Mouse (Mus musculus) macrophage (primary cell): ENCODE measurements around the gene Gm21994. TPM values are rescaled to one million over a fixed set of nuclear protein-coding genes. Genes with fewer than 3 reads are reported as not detected.
"Not testable (repeated sequence)": the region's sequence is repeated elsewhere in the genome, so short reads cannot be mapped to it uniquely, and the experiment has no call there.

Experiments
- H3K27ac ChIP-seq: fragments of 350-480 bp; formaldehyde crosslinking; 2 replicates; pipeline ENCODE4 v1.9.0; 2021
- H3K36me3 ChIP-seq: fragments of 350-480 bp; formaldehyde crosslinking; 2 replicates; pipeline ENCODE4 v1.9.0; 2021; ENCODE audit errors: inconsistent target
- H3K4me3 ChIP-seq: fragments of 350-480 bp; formaldehyde crosslinking; 2 replicates; pipeline ENCODE4 v1.9.0; 2021; ENCODE audit errors: inconsistent target
- H3K79me2 ChIP-seq: fragments of 350-480 bp; formaldehyde crosslinking; 2 replicates; pipeline ENCODE4 v1.9.0; 2021; ENCODE audit errors: inconsistent target
- WGBS: methylation state at CpG from one replicate; pipeline ENCODE4 v1.1.7; 2026; ENCODE audit warnings: inconsistent platforms; ENCODE audit not compliant: missing documents; 5-methylcytosine and 5-hydroxymethylcytosine counted together
- polyA plus RNA-seq: library from polyadenylated mRNA; stranded (reverse); fragments of 250-400 nt; gene quantifications from 3 replicates; pipeline ENCODE4 v1.2.4, GENCODE M21; 2018; ENCODE audit warnings: inconsistent platforms
- total RNA-seq, 78 experiments: library from RNA; depleted of rRNA; stranded (reverse); fragments of 250-400 nt; gene quantifications; 1 replicate in 9 of 78; 2 replicates in 24 of 78; 3 replicates in 43 of 78; 4 replicates in 2 of 78; pipeline ENCODE4 v1.2.4; 2018; ENCODE audit warnings: inconsistent platforms in 56 of 78

Gm21994 gene
- 10 to 100 TPM in 8 of 26 experiments, 1 to 10 TPM in 14, under 1 TPM in 1, not detected in 3; 0.98 to 22.8 (median 5.6) TPM for total RNA-seq (2018; cell fraction: chromatin; rRNA removed)
- total RNA-seq (2018; cell fraction: cytosol; rRNA removed) = 1 to 10 TPM in 17 of 26 experiments, under 1 TPM in 9; 0.24 to 4.2 (median 1.6) TPM
- total RNA-seq (2018; cell fraction: nucleus; rRNA removed) = 10 to 100 TPM in 2 of 26 experiments, 1 to 10 TPM in 19, under 1 TPM in 5; 0.80 to 18.5 (median 3.0) TPM
- polyA plus RNA-seq = 1.4 to 8.2 TPM (median 4.3 TPM) in 3 replicates

DNA sequence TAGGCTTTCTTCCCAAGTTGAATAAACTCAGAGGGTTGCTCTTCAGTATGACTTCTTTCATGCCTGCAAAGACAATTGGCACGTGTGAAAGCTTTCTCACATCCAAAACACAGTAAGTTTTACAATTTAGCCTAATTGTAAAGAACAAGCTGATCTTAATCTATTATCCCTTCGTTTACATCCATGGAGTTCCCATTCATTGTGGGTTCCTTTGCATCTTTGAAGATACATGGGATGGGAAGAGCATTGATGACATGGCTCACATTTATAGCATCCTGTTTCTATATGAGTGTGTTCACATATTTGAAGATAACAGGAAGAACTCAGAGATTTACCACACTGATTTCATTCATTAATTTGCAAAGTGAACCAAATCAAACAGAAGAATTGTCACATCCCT lies at the start of gene Gm21994:
TSS of gene Gm21994 (minus strand) at position 101 of the 400 bp plus-strand sequence.
- 41% methylated on average over 2 of the region's 2 CpGs for WGBS
- not testable (repeated sequence) for H3K79me2 ChIP-seq, H3K27ac ChIP-seq, H3K36me3 ChIP-seq, H3K4me3 ChIP-seq

GRCm38 (mm10) chr2:150299096-150299495 lies 43.7 kb upstream of the Gm21994 start:
- 75% methylated on average over 1 of the region's 1 CpGs for WGBS
- H3K36me3 ChIP-seq = no peaks in the 10 kb centered on the region
- no peaks in the 10 kb centered on the region for H3K79me2 ChIP-seq
- H3K27ac ChIP-seq = no peak overlapping the region
- H3K4me3 ChIP-seq = no peak overlapping the region

DNA sequence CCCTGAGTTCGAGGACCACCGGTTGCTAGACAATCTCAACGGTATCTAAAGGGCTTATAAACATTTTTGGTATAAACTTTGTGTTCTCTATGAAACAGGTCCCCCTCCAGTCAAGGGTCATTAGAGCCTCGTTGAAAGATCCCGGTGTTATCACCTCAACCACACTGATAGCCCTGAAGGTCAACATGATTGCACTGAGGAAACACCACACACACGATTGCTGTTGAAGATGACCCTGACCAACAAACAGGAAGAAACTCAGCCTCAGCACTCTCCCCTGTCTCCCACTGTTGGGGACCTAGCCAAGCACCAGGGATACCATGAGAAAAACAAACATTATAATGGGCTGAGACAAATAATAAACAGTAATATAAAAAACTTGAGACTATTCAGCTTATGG lies 38.3 kb upstream of the Gm21994 start:
- Histone ChIP-seq H3K4me3 (no peak overlapping the region), H3K27ac (no peak overlapping the region), H3K36me3 (no peaks in the 10 kb centered on the region), H3K79me2 (no peaks in the 10 kb centered on the region)
- WGBS = 68% methylated on average over 6 of the region's 6 CpGs

GRCm38 (mm10) chr2:150257291-150257690 lies 1.9 kb upstream of the Gm21994 start, which contains the start of gene Gm14124:
Gene Gm14124, plus strand, starts transcription at chr2:150257517.
- not testable (repeated sequence) for H3K36me3 ChIP-seq, H3K27ac ChIP-seq, H3K4me3 ChIP-seq, H3K79me2 ChIP-seq
- 93% methylated on average over 2 of the region's 4 CpGs for WGBS

DNA sequence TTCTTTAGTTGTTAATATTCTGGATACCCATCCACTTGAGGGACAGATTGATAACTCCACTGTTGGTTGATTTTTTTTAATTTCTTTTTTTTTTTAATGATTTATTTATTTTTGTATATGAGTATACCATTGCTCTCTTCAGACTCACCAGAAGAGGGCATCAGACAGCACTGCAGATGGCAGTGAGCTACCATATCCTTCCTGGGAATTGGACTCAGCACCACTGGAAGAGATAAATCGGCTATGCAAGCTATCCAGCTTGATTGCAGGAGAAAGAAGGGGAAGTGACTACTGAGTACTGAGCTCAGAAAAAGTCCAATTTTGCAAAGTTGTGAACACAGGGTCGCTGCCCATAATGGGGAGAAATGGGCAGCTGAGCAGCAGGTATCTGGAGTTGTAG lies 1.5 kb upstream of the Gm21994 start:
- H3K4me3 ChIP-seq, H3K79me2 ChIP-seq, H3K36me3 ChIP-seq, H3K27ac ChIP-seq: not testable (repeated sequence)
- WGBS = 63% methylated on average over 2 of the region's 2 CpGs

GRCm38 (mm10) chr2:150243211-150243610 lies 12.2 kb downstream of the Gm21994 start:
- WGBS = 96% methylated on average over 2 of the region's 2 CpGs
- Histone ChIP-seq H3K36me3 (no peaks in the 10 kb centered on the region), H3K4me3 (no peak overlapping the region), H3K79me2 (no peaks in the 10 kb centered on the region), H3K27ac (no peak overlapping the region)

DNA sequence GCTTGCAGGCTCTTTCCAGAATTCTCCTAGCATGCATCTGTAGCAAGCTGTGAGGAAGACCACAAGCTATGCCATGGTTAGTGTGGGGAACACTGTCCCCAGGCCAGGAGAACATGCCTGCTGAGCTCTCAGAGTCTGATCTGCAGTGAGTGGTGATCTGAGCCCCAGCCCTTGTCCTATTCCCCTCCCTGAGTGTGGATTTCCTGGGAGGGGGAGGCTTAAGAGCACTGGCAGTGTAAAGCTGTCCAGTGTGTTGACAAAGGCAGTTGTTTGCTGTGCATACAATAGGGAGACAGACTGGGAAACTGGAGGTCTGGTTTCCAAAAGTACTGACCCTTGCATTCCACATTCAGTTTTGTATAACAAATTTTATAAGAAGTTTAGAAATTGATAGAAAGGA lies 32.1 kb downstream of the Gm21994 start:
- not testable (repeated sequence) for H3K79me2 ChIP-seq, H3K36me3 ChIP-seq, H3K27ac ChIP-seq, H3K4me3 ChIP-seq

GRCm38 (mm10) chr2:150218363-150218725 lies 37.0 kb downstream of the Gm21994 start:
- not testable (repeated sequence) for H3K36me3 ChIP-seq, H3K27ac ChIP-seq, H3K79me2 ChIP-seq
- peak overlapping the region; percentile 35 for H3K4me3 ChIP-seq
- WGBS = no CpG with 5 or more reads among the region's 4 CpGs

DNA sequence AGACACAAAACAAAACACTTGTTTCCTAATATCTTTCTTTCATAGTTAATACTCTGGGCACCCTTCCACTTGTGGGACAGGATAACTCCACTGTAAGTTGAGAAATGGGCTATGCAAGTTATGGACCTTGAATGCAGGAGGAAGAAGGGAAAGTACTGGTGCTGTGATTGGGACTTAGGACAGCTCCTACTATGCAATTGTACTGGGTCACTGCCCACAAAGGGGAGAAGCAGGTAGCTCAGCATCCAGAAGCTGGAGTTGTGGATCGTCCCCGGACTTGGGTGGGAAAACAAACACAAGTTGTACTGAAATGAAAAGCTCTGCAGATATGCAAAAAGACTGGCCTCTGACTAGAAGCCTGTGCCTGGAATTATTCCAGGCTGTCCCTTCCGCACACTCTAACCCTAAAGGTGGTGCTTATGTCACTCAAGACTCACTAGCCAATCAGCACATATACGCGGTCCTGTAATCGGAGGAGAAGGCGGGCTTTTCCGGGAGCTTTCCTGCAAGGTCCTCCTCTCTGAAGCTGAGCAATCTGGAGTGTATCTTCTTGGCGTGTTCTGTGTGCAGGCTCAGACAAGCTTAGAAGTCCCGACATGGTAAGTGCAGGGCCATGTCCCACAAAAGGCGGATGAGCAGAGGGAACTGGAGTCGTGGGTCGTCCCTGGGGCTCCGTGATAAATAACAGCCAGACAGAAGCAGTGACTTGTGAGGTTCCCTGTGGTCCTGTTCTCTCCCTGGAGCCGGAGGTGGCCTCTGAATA lies 37.6 kb downstream of the Gm21994 start, which contains the start of gene Zfp937:
TSS of gene Zfp937 (plus strand) at position 474 of the 763 bp plus-strand sequence.
- not testable (repeated sequence) for H3K79me2 ChIP-seq, H3K36me3 ChIP-seq, H3K27ac ChIP-seq
- 3% methylated on average over 10 of the region's 15 CpGs for WGBS
- peak within 1 kb of the TSS; percentile 35 for H3K4me3 ChIP-seq

Other genes with a start within 250 kb of the Gm21994 start
- 21.7 to 23.5 TPM (median 23.4 TPM) in 3 replicates for gene Zfp120, start 118.9 kb downstream of the Gm21994 start, polyA plus RNA-seq
- not detected in 3 replicates for gene Gm10770, start 75.9 kb downstream of the Gm21994 start, polyA plus RNA-seq
- gene Gm14139, start 73.8 kb downstream of the Gm21994 start, polyA plus RNA-seq = not detected in 3 replicates
- gene Zfp937, start 37.5 kb downstream of the Gm21994 start, polyA plus RNA-seq = 1.5 to 2.1 TPM (median 2.1 TPM) in 3 replicates
- not detected in 3 replicates for gene Gm14124, start 1.9 kb upstream of the Gm21994 start, polyA plus RNA-seq
- not detected in 3 replicates for gene Gm10130, start 68.1 kb upstream of the Gm21994 start, polyA plus RNA-seq
- 1.1 to 2.4 TPM (median 2.0 TPM) in 3 replicates for gene 3300002I08Rik, start 107.2 kb upstream of the Gm21994 start, polyA plus RNA-seq
- 1.2 to 1.8 TPM (median 1.6 TPM) in 3 replicates for gene Zfp442, start 195.9 kb upstream of the Gm21994 start, polyA plus RNA-seq
- gene Zfp345, start 229.5 kb upstream of the Gm21994 start, polyA plus RNA-seq = not detected in 3 replicates